Mouse (Mus musculus) c-Kit-positive CD71-positive TER-119-negative erythroid progenitor cells, embryonic 14.5 days (primary cell): ENCODE measurements around the gene Cct7.
"Not testable (repeated sequence)": the region's sequence is repeated elsewhere in the genome, so short reads cannot be mapped to it uniquely, and the experiment has no call there.

ENCODE experiments used
- DNase-seq: peaks from one replicate; pipeline ENCODE4 v3.0.0-alpha.2; 2013; ENCODE audit warnings: low read depth

Cct7 gene

GRCm38 (mm10) chr6:85450697-85451663 is at the start of gene Cct7:
Gene Cct7, plus strand, starts transcription at chr6:85451514.
- DNase-seq = peak; percentile 99

- DNase-seq = no peak
Observed at GRCm38 (mm10) chr6:85402613-85403012, 48.7 kb upstream of the Cct7 start.

- DNase-seq = no peak
Observed at GRCm38 (mm10) chr6:85403039-85403438, 48.3 kb upstream of the Cct7 start.

- DNase-seq = no peak
Observed at GRCm38 (mm10) chr6:85409003-85409402, 42.3 kb upstream of the Cct7 start.

- peak; percentile 51 for DNase-seq
Observed at GRCm38 (mm10) chr6:85410771-85411273, 40.5 kb upstream of the Cct7 start.

- DNase-seq = no peak
Observed at GRCm38 (mm10) chr6:85415829-85416228, 35.5 kb upstream of the Cct7 start.

- no peak for DNase-seq
Observed at GRCm38 (mm10) chr6:85419150-85419549, 32.2 kb upstream of the Cct7 start.

GRCm38 (mm10) chr6:85423836-85424379 is 27.4 kb upstream of the Cct7 start, which contains the start of gene Noto:
Gene Noto, plus strand, starts transcription at chr6:85423886.
- DNase-seq = no peak

GRCm38 (mm10) chr6:85431274-85431841 is 20.0 kb upstream of the Cct7 start:
- no peak for DNase-seq

- peak; percentile 80 for DNase-seq
Observed at GRCm38 (mm10) chr6:85431842-85432431, 19.4 kb upstream of the Cct7 start, which contains the start of gene Smyd5. Gene Smyd5, plus strand, starts transcription at chr6:85431989.

- DNase-seq = no peak
Observed at GRCm38 (mm10) chr6:85433865-85434264, 17.4 kb upstream of the Cct7 start.

- DNase-seq = no peak
Observed at GRCm38 (mm10) chr6:85436204-85436603, 15.1 kb upstream of the Cct7 start.

- no peak for DNase-seq
Observed at GRCm38 (mm10) chr6:85436631-85437030, 14.7 kb upstream of the Cct7 start.

- no peak for DNase-seq
Observed at GRCm38 (mm10) chr6:85441142-85441541, 10.2 kb upstream of the Cct7 start.

GRCm38 (mm10) chr6:85443488-85444233 is 7.7 kb upstream of the Cct7 start:
- DNase-seq = no peak

- no peak for DNase-seq
Observed at GRCm38 (mm10) chr6:85444266-85444965, 6.9 kb upstream of the Cct7 start.

GRCm38 (mm10) chr6:85445286-85445685 is 6.0 kb upstream of the Cct7 start:
- no peak for DNase-seq

GRCm38 (mm10) chr6:85447351-85447750 is 4.0 kb upstream of the Cct7 start:
- no peak for DNase-seq

- not testable (repeated sequence) for DNase-seq
Observed at GRCm38 (mm10) chr6:85450140-85450539, 1.2 kb upstream of the Cct7 start.

GRCm38 (mm10) chr6:85451664-85452410 is 523 bp downstream of the Cct7 start, which contains the start of gene Pradc1:
Gene Pradc1, minus strand, starts transcription at chr6:85451970.
- peak; percentile 93 for DNase-seq
